Mouse (Mus musculus) T-cell, adult 2 months (primary cell): ENCODE data around the gene Zfp683.
A peak's percentile ranks its signal among the peaks of the same experiment; 100 is the strongest.

Experiments
- DNase-seq: peaks from one replicate; pipeline ENCODE4 v3.0.0; 2022; ENCODE audit warnings: low spot score

The Zfp683 gene

DNA sequence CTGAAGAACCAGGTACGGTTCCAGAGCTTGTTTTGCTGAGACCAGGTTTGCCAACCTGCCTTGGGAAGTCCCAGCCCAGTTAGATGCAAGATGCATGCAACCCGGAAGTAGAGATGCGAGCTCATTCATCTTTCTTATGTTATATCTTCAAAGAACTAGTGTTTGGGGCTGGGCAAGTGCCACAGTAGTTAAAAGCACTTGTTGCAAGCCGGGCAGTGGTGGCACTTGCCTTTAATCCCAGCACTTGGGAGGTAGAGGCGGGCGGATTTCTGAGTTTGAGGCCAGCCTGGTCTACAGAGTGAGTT lies 37.5 kb downstream of the Zfp683 start:
- peak; percentile 56 for DNase-seq

DNA sequence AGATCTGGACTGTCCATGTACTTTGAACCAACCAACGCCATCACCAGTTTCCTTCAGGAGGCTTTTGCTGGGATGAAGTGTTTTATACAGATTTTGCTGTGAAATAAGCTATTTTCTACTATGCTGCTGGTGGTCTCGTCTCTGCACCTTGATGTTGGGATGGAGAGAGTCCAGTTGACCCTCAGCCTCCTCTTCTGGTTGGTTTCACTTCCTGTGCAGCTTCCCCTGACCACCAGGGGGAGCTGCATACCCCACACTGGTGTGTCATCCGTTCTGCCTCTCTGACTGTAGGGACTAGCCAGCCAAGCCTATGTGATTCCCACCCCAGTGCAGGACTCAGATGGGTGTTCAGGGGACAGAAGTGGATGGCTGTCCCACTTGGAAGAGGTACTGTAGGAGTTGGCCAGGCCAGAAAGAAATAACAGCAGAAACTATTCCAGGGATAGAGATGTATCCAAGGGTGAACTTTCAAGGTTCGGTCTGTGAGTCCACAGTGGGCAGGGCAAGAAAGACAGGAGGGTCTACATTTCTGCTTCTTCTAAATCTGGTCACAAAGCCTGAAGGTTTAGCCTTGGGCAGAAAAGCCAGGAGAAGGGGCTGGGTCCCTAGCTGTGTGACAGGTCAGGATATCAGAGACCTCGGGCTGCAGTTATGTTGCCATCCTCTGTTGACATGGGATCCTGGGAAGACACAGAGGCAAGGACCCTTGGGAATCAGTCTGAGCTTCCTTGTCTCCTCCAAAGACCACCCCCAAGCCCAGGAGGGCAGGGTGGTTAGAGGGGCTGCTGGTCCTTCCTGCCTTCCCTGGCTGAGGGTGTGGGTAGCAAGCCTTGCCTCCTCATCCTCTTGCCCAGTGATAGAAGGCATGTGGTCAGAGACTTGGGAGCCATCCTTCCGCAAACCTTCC lies 39.0 kb downstream of the Zfp683 start:
- DNase-seq = peak; percentile 74

DNA sequence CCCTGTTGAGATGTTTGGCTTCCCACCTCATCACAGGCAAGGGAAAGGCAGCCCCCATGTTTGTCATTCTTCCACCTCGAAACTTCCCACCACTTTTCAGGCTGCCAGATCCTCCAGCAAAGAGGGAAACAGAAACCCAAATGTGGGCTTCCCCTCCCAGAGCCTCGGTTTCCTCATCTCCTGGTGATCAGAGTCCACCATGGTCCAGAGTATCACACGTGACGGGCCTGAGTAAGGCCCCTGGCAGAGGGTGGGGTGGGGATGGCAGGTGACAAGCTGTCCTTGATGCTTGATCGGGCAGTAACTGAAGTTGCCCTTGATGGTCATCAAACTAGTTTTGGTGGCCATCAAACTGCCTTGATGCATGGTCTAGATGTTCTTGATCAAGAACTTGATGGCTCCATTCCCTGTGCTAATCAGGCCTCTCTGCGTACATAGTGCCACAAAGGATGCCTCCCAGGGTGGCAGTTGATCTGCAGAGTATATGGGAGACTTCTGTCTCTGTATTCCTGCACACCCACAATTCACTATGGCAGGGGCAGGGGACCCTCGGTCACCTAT lies 40.4 kb downstream of the Zfp683 start:
- no peak for DNase-seq

DNA sequence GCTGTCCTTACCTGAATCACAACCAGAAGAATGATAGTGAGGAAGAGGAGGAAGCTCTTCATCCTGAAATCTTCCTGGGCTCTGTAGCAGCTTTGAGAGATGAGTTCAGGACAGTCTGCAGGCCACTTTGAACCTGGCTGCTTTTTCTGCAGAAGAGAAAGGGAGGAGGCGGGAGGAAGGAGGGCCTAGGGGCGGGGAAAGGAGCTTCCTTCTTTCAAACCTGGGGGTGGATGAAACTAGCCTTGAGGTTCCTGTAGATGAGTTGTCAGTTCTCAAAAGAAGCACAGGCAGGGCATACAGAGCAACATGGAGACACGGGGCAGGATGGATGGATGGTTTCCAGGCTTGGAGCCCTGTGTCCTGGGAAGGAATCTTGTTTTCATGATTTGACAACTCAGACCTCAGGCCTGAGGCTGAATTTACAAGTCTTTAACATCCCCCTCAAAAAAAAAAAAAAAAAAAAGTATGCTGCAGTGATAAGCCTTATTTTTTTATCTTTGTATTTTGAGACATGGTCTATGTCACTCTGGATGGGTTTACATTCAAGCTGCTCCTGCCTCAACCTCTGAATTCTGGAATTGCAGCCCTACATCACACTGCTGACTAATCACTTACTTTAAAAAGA lies 41.4 kb downstream of the Zfp683 start, which contains the start of gene Cd52:
TSS of gene Cd52 (minus strand) at position 160 of the 625 bp plus-strand sequence.
- DNase-seq = peak; percentile 86

DNA sequence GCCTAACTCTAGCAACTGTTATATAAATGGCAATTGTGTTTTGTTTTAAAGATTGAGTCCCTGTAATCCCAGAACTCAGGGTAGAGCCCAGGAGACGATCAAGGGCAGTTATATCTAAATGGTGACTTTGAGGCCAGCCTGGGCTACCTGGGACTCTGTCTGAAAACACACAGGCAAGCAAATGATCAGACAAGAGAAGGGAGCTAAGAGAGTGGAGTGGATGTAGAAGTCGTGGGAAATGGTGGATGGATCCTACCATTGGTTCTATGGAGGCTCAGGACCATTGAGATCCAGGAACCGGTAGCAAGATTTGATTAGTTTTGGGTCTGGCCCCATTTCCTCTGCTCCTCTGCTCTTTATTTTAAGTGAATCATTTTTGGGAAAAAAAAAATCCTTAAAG lies 42.5 kb downstream of the Zfp683 start:
- DNase-seq = no peak

DNA sequence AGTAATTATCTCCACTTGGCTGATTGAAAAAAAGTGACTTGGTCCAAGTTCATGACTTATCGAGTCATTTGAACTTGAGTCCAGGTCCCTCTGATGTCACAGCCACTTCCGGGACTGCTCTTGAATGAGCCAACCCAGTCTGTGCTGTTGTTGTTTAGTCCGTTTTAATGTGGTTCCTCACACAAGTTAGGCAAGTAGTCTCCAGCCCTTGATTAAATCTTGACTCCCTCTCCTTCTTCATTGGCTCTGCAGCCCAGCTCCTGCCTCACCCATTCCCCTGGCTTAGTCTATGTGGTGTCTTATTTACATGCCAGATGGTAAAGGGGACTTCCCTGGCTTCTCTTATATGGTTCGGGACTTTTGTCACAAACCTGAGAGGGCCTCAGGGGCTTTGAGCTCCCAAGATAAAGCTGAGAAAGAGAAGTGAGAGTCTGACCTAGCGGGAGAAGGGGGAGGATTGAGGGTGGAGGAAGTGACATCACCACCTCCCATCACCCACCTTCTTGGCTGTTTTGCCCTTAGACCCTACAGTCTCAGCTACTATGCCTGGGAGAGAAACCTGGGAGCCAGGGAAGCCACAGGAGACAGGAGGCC lies 43.5 kb downstream of the Zfp683 start:
- DNase-seq = peak; percentile 69

DNA sequence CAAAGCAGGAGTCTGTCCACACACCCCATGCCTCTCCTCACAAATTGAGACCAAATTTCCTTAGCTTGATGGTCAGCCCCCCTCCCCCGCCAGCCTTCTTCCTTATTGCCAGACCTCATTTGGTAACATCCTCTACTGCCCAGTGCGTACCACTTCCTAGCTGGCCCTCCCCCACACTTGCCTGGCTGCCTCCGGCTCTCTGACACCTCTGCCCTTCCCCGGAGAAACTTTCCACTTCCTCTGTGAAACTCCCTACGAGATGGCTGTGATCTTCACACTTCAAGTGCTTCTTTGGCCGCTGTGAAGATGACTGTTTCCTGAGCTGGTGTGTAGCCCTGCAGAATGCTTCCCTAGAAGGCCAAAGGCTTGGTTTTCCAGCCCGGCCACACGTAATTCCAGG lies 45.0 kb downstream of the Zfp683 start:
- peak; percentile 90 for DNase-seq

DNA sequence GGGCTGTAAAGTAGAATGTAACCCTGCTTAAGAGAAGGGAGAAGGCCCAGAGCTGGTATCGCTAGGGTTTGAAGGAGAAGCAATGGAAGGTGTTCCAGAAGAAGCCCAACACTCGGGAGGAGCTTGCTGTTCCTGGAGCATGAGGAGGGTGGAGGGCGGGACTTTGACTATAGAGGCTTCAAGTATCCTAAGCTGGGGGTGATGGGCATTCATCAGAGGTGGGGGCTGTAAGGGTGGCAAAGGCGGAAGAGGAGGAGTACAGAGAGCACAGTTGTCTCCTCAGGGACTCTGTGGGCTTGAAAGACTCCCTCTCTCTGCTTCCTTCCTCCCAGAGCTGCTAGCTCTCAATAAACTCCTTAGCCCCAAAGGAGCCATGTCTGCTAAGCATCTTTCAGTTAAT lies 46.6 kb downstream of the Zfp683 start:
- no peak for DNase-seq

DNA sequence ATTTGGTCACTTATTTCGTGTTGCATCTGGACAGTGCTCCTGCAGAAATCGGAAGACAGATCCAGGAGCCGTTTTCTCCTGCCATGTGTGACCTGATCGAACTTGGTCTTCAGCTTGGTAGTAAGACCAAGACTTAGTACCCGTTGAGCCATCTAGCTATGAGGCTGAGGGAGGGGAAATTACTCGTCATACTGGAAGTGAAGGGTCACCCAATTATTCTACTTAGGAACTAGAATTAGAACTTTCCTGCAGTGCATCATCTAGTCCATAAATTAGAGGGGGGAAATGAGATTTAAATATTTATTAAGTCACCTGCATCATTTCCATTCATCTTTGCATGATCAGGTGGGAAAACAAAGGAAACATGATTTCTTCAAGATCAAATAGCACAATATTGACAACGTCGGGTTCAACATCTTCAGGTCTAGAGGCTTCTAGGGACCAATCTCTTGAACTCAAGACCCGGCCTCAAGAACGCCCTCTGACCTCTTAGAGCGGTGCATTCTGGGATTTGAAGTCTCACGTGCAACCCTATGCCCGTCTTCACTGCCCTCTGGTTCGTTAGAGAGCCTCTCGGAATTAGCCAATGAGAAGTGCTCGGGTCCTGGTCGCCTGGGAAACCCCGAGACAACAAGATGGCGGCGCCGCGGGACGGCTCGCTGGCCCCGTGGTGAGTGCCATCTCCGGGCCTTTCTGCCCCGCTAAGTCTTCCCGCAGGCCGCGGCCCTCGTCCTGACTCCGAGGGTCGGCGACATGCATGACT lies 48.5 kb downstream of the Zfp683 start, which contains the start of gene Ubxn11:
TSS of gene Ubxn11 (plus strand) at position 592 of the 763 bp plus-strand sequence.
- DNase-seq = peak; percentile 86

DNA sequence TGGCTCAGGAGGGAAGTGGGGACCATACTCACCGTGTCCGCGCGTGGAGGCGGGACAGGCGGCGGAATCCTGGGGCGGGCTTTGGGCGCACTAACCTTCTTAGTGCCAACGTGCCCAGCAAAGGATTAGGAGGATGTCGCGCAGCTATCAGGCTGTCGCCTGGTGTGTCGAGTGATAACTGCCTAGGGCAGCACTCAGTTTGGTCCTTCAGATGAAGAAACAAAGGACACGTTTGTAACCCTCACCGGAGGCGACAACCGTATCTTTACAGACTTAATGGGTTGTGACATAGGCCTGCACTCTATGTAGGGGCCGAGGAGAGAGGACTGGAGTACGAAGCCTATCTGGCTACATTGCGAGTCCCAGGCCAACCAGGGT lies 49.1 kb downstream of the Zfp683 start:
- DNase-seq = no peak

DNA sequence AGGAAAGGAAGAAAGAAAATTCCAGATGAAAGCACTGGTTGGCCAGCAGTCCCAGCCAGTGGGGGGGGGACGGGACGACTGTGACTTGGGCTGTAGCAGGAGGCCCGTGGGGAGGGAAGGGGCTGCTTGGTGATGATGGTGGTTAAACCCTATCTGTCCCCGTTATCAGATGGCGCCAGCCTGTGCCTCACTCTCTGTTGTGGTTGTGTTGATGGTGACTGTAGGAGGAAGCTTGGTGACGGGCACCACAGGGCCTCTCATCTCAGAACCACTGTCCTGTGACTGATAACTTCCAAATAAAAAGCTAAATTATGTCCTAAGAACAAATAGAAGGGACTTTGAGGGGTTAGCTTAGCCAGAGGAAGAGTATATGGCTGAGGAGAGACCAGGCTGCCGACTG lies 52.5 kb downstream of the Zfp683 start:
- no peak for DNase-seq

DNA sequence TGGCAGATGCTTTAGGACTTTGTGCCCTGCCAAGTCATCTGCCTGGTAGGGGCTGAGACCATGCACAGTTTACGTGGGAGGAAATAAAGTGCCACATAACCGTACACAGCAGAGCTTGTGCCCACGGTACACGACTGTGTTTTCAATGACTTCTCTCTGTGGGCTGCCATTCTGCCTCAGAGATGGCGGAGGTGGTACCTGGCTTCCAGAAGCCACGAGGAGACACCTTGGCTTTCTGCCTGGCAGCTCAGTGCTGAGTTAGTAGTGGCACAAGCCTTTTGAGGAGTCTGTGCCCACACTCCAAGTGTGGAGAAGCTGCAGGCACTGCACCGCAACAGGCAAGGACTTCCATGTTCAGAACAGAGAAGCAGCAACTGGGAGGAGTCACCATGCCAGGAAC lies 54.1 kb downstream of the Zfp683 start:
- DNase-seq = no peak

DNA sequence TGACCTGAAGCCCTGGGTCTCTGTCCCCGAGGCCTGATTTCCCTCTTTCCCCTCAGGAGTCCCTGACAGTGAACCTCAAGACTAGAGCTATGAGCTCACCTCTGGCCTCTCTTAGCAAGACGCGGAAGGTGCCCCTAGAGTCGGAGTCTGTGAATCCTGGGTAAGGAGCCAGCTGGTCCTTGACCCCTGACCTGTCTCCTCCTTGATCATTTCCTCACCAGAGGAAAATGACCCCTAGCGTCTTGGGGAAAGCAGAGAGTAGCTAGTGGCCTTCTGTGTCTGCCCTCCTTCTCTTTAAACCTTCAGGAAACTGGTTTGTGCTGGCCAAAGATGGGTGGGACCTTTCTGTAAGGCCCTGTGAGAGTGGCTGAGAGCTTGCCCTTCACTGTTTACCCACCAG lies 54.6 kb downstream of the Zfp683 start:
- no peak for DNase-seq
